Mouse (Mus musculus) intestine, embryonic 14.5 days (tissue): Measurements from ENCODE around the gene Schip1. TPM values are rescaled to one million over a fixed set of nuclear protein-coding genes. Genes with fewer than 3 reads are reported as not detected.

ENCODE experiments used
- ATAC-seq: fragments of 200-750 bp; cut with Nextera tagmentation; replicated peaks from 2 replicates; pipeline ENCODE4 v1.8.0; 2017; ENCODE audit warnings: low read depth, moderate number of reproducible peaks, moderate TSS enrichment, moderate library complexity; ENCODE audit not compliant: low FRiP score, low TSS enrichment
- DNase-seq: peaks from one replicate; pipeline ENCODE4 v3.0.0-alpha.2; 2018; ENCODE audit warnings: low spot score
- H3K27ac ChIP-seq: fragments of 300-500 bp; sonication (generic); 2 replicates; pipeline ENCODE4 v1.5.1; 2014; ENCODE audit warnings: low read depth, mild to moderate bottlenecking, control low read depth
- H3K27me3 ChIP-seq: fragments of 300-500 bp; sonication (generic); replicated peaks from 2 replicates; pipeline ENCODE4 v1.6.1; 2014; ENCODE audit warnings: low read length, control low read depth; ENCODE audit not compliant: control insufficient read depth, insufficient read depth
- H3K36me3 ChIP-seq: fragments of 300-500 bp; sonication (generic); 2 replicates; pipeline ENCODE4 v1.6.1; 2014; ENCODE audit warnings: low read length, control low read depth; ENCODE audit not compliant: control insufficient read depth, insufficient read depth
- H3K4me1 ChIP-seq: fragments of 300-500 bp; sonication (generic); replicated peaks from 2 replicates; pipeline ENCODE4 v1.6.1; 2014; ENCODE audit warnings: low read length, control low read depth, mixed read lengths; ENCODE audit not compliant: control insufficient read depth, insufficient read depth
- H3K4me2 ChIP-seq: fragments of 300-500 bp; sonication (generic); 2 replicates; pipeline ENCODE4 v1.6.1; 2014; ENCODE audit warnings: low read length
- H3K4me3 ChIP-seq: fragments of 300-500 bp; sonication (generic); 2 replicates; pipeline ENCODE4 v1.5.1; 2014; ENCODE audit warnings: low read depth, low read length, control low read depth, mixed read lengths
- H3K9ac ChIP-seq: fragments of 300-500 bp; sonication (generic); 2 replicates; pipeline ENCODE4 v1.6.1; 2014; ENCODE audit warnings: mild to moderate bottlenecking, low read length
- H3K9me3 ChIP-seq: fragments of 300-500 bp; sonication (generic); 2 replicates; pipeline ENCODE4 v1.6.1; 2016; ENCODE audit warnings: low read length, control low read depth; ENCODE audit not compliant: control insufficient read depth
- WGBS: fragments of 180-500 bp; shearing (Covaris S2); extraction: QIAGEN DNeasy Blood & Tissue Kit; methylation state at CpG from one replicate; pipeline ENCODE4 v1.1.7; 2014; 5-methylcytosine and 5-hydroxymethylcytosine counted together
- polyA plus RNA-seq: library from polyadenylated mRNA; unstranded; fragments of >200 nt; fragmentation: Nextera tagmentation; extraction: Ambion mirVana; gene quantifications from 2 replicates; pipeline ENCODE4 v1.2.1, GENCODE M21; 2014

The Schip1 gene
- polyA plus RNA-seq: 63.0 and 69.3 TPM in 2 replicates

- ATAC-seq (no peak), DNase-seq (peak; percentile 82)
- H3K36me3 ChIP-seq: no peaks in the 10 kb centered on the region
- 28% methylated on average over 12 of the region's 12 CpGs for WGBS
- H3K9ac ChIP-seq: no peak within 1 kb of the TSS
- H3K27me3 ChIP-seq: no peaks in the 10 kb centered on the region
- H3K4me3 ChIP-seq: no peak within 1 kb of the TSS
- H3K9me3 ChIP-seq: no peaks in the 10 kb centered on the region
- H3K4me2 ChIP-seq: no peak within 1 kb of the TSS
- H3K27ac ChIP-seq: no peak within 1 kb of the TSS
- H3K4me1 ChIP-seq: no peaks in the 10 kb centered on the region
Observed at GRCm38 (mm10) chr3:68064731-68065130, at the start of gene Schip1. TSS of gene Schip1 (plus strand) at chr3:68064802.

DNA sequence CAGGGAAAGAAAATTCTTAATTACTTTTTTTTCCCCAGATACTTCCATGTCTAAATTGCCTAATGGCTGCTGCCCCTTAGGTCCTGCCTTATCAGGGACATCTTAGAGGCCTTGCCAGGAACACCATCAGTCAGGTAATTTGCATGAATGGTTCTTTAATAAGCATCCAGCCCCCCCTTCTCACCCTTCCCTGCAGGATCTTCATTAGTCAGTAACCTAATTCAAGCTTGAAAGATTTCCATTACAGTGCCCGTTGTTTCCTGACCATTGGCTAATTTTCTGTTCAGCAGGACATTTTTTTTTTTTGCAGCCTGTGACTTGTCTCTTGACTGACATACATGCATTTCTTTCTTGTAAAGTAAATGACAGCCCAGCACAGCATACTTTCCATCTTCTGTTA, 48.8 kb upstream of the Schip1 start:
- no peak overlapping the region for H3K9ac ChIP-seq
- H3K4me1 ChIP-seq: no peaks in the 10 kb centered on the region
- DNase-seq (no peak), ATAC-seq (no peak)
- no peak overlapping the region for H3K4me2 ChIP-seq
- H3K36me3 ChIP-seq: no peaks in the 10 kb centered on the region
- no peak overlapping the region for H3K27ac ChIP-seq
- H3K4me3 ChIP-seq: no peak overlapping the region
- H3K9me3 ChIP-seq: no peaks in the 10 kb centered on the region
- no peaks in the 10 kb centered on the region for H3K27me3 ChIP-seq
- WGBS: 59% methylated on average over 1 of the region's 1 CpGs

DNA sequence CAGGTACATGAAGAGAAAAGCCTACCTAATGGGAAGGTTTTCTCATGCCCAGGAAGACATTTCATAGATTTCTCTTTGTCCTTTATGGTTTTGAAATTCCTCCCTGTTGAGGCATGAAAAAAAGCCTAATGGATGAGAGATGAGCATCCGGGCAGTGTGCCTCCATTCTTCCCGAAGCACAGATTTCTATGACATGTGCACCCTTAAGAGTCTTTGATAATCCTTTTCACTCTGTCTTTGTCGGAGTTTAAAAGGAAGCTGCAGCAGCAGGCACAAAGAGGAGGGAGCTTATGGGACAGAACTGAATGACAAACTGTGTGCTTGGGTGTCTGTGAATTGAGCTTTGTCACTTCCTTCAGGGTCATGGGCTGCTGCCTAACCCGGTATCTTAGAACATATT, 45.2 kb upstream of the Schip1 start:
- Histone ChIP-seq H3K9me3 (no peaks in the 10 kb centered on the region), H3K36me3 (no peaks in the 10 kb centered on the region), H3K4me2 (no peak overlapping the region), H3K4me1 (no peaks in the 10 kb centered on the region), H3K4me3 (no peak overlapping the region), H3K27ac (no peak overlapping the region), H3K9ac (no peak overlapping the region), H3K27me3 (no peaks in the 10 kb centered on the region)
- ATAC-seq (no peak), DNase-seq (no peak)
- 65% methylated on average over 4 of the region's 4 CpGs for WGBS

DNA sequence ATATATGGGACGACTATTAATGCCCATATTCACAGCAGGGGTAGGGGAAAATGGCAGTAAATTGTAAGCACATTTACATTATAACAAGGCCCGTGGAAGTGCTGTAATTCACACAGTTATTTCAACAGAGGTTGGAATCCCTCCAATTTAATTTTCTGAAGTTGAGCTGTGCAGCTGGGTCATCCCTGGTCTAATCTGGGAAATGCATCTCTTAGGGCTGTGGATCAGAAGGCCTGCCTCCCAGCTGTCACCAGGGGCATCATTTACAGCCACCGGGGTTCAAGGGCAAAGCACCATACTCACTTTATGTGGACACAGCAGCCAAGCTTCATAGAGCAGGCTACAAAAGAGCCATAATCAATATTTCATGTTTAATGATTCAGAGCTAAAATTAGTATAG, 28.5 kb upstream of the Schip1 start:
- no peak overlapping the region for H3K4me2 ChIP-seq
- H3K36me3 ChIP-seq: no peaks in the 10 kb centered on the region
- H3K9ac ChIP-seq: no peak overlapping the region
- no peaks in the 10 kb centered on the region for H3K4me1 ChIP-seq
- 60% methylated on average over 3 of the region's 3 CpGs for WGBS
- H3K27ac ChIP-seq: no peak overlapping the region
- no peaks in the 10 kb centered on the region for H3K9me3 ChIP-seq
- ATAC-seq (no peak), DNase-seq (no peak)
- H3K27me3 ChIP-seq: no peaks in the 10 kb centered on the region
- H3K4me3 ChIP-seq: no peak overlapping the region

DNA sequence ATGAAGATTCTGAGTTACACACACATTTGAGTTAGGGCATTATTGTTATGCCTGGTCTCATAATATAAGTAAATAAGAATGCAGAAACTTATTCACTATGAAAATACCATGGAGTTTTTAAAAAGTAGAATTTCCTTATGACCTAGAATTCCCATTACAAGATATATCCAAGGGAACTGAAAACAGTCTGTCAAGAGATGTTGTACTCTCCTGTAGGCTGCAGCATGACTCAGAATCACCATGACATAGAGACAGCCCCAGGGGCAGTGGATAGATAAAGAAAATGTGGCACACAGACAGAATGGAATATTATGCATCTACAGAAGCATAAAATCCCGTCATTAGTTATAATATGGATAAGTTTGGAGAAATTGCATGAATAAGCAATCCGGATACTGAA, 21.7 kb upstream of the Schip1 start:
- Histone ChIP-seq H3K9ac (no peak overlapping the region), H3K27me3 (no peaks in the 10 kb centered on the region), H3K9me3 (no peaks in the 10 kb centered on the region), H3K27ac (no peak overlapping the region), H3K4me1 (no peaks in the 10 kb centered on the region), H3K4me3 (no peak overlapping the region), H3K36me3 (no peaks in the 10 kb centered on the region), H3K4me2 (no peak overlapping the region)
- no peak for DNase-seq
- 82% methylated on average over 2 of the region's 2 CpGs for WGBS
- no peak for ATAC-seq

DNA sequence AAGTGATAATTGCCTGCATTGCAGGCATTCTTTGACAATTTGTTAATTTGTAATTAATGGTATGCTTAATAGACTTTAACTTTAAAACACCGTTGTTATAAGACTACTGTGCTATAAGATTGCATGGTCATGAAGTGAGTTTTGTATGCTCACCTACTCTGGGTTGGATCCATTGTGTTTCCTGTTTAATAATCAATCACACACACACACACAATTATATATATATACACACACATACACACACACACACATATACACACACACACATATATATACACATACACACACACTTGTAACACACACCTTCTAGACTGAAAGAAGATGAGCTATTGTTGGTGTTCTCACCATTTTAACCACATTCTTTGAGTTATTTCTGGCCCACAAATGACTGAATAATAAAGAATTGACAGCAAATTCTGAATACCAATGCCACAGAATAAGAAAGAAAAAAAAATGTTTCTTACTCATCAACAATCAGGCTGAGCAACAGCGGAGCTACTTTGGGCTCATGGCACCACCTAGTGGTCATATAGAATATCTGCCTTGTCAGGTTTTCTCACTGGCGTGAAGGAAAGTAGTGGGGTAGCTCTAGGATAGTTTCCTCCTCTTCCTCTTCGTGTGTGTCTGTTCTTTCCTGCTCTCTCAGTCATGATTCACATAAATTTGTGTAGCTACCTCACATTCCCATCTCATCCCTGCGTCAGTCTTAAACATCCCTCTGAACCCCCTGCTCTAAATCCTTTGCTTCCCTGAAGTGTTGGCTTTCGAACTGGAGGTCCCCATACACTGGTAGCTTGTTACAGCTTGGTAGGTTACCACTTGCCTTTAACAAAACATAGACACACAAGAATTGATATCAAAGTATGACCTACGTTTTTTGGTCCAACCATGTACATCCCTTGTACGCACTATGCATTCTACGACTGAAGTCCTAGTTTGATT, 18.9 kb upstream of the Schip1 start:
- no peak overlapping the region for H3K9ac ChIP-seq
- no peak overlapping the region for H3K4me2 ChIP-seq
- no peak overlapping the region for H3K4me3 ChIP-seq
- H3K4me1 ChIP-seq: no peaks in the 10 kb centered on the region
- WGBS: 50% methylated on average over 9 of the region's 9 CpGs
- H3K9me3 ChIP-seq: no peaks in the 10 kb centered on the region
- H3K27me3 ChIP-seq: 0 out of 2 replicates have a peak, but pooled peaks cover 5% of the 10 kb centered on the region
- ATAC-seq (no peak), DNase-seq (no peak)
- no peak overlapping the region for H3K27ac ChIP-seq
- H3K36me3 ChIP-seq: no peaks in the 10 kb centered on the region

GRCm38 (mm10) chr3:68053538-68053937, 11.1 kb upstream of the Schip1 start:
- Histone ChIP-seq H3K27ac (no peak overlapping the region), H3K9me3 (no peaks in the 10 kb centered on the region), H3K4me3 (no peak overlapping the region), H3K27me3 (0 out of 2 replicates have a peak, but pooled peaks cover 13% of the 10 kb centered on the region), H3K4me2 (no peak overlapping the region), H3K36me3 (no peaks in the 10 kb centered on the region), H3K9ac (no peak overlapping the region), H3K4me1 (no peaks in the 10 kb centered on the region)
- WGBS: 48% methylated on average over 2 of the region's 2 CpGs
- no peak for DNase-seq
- ATAC-seq: no peak

DNA sequence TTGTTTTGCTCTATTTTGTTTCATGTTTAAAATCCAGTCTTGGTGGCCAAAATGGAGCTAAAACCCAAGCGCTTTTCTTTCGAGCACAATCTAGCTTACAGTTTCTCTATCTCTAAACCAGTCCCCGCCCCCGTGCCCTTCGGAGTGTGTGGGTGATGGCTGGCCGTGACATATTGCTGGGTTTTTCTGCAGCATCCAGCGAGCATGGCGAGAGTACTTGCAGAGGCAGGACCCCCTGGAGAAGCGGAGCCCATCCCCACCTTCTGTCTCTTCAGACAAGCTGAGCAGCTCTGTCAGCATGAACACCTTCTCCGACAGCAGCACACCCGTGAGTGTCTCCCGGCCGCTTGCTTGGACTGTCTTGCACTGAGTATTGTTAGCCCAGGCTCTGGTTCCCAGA, 9.5 kb upstream of the Schip1 start:
- WGBS: 58% methylated on average over 13 of the region's 13 CpGs
- Histone ChIP-seq H3K4me3 (no peak overlapping the region), H3K4me1 (no peaks in the 10 kb centered on the region), H3K9ac (no peak overlapping the region), H3K36me3 (no peaks in the 10 kb centered on the region), H3K9me3 (no peaks in the 10 kb centered on the region), H3K27ac (no peak overlapping the region), H3K27me3 (0 out of 2 replicates have a peak, but pooled peaks cover 8% of the 10 kb centered on the region), H3K4me2 (no peak overlapping the region)
- DNase-seq (no peak), ATAC-seq (no peak)
